Mouse (Mus musculus): ENCODE results near the gene Nckap5. TPM values are rescaled to one million over a fixed set of nuclear protein-coding genes. Genes with fewer than 3 reads are reported as not detected.

Gene Nckap5
- polyA plus RNA-seq, 1 experiment = 3.1 TPM

- H3K4me3 ChIP-seq (ENCODE audit: insufficient read depth, low read depth, low read length) = no peak within 1 kb of the TSS
- no peak for DNase-seq
- no peak for TF ChIP-seq CTCF (conservative IDR thresholded peaks at IDR 0.05; ENCODE audit: insufficient read depth, insufficient read length, low read depth, low read length)
- no peaks in the 10 kb centered on the region for H3K36me3 ChIP-seq (ENCODE audit: control insufficient read depth, insufficient read depth, low read length)
- H3K27ac ChIP-seq (ENCODE audit: insufficient read depth, low read depth, low read length) = no peak within 1 kb of the TSS
- peaks cover 3% of the 10 kb centered on the region; the same call in 1 of the 2 replicates for H3K27me3 ChIP-seq (replicated peaks; ENCODE audit: control insufficient read depth, insufficient read depth, low read length)
- 11% methylated on average over 30 of the region's 30 CpGs for WGBS
- H3K4me1 ChIP-seq (ENCODE audit: control insufficient read depth, insufficient read depth, low read length) = no peaks in the 10 kb centered on the region
Observed at GRCm38 (mm10) chr1:125912601-125913600, 917.7 kb downstream of the Nckap5 start, which contains the start of gene Lypd1. Lypd1 (minus strand) TSS chr1:125913101.

- no peak for DNase-seq
- TF ChIP-seq POLR2A (IDR thresholded peaks at IDR 0.05; ENCODE audit: low read depth, low read length) (no peak), CTCF (conservative IDR thresholded peaks at IDR 0.05; ENCODE audit: insufficient read depth, insufficient read length, low read depth, low read length) (no peak)
- under 1% methylated on average over 43 of the region's 43 CpGs for WGBS
Observed at GRCm38 (mm10) chr1:125911901-125912445, 918.6 kb downstream of the Nckap5 start.

GRCm38 (mm10) chr1:125911337-125911900 lies 919.2 kb downstream of the Nckap5 start:
- no peaks in the 10 kb centered on the region for H3K4me1 ChIP-seq (ENCODE audit: control insufficient read depth, insufficient read depth, low read length)
- DNase-seq = no peak
- H3K4me3 ChIP-seq (ENCODE audit: insufficient read depth, low read depth, low read length) = peak overlapping the region; percentile 15
- H3K27ac ChIP-seq (ENCODE audit: insufficient read depth, low read depth, low read length) = no peak overlapping the region
- H3K27me3 ChIP-seq (replicated peaks; ENCODE audit: control insufficient read depth, insufficient read depth, low read length) = peaks cover 3% of the 10 kb centered on the region; the same call in 1 of the 2 replicates
- TF ChIP-seq CTCF (conservative IDR thresholded peaks at IDR 0.05; ENCODE audit: insufficient read depth, insufficient read length, low read depth, low read length) = no peak
- no peak for TF ChIP-seq POLR2A (IDR thresholded peaks at IDR 0.05; ENCODE audit: low read depth, low read length)
- no peaks in the 10 kb centered on the region for H3K36me3 ChIP-seq (ENCODE audit: control insufficient read depth, insufficient read depth, low read length)
- under 1% methylated on average over 35 of the region's 35 CpGs for WGBS

More at GRCm38 (mm10) chr1:125911901-125912445, 918.6 kb downstream of the Nckap5 start:
- H3K36me3 ChIP-seq (ENCODE audit: control insufficient read depth, insufficient read depth, low read length) = no peaks in the 10 kb centered on the region
- H3K4me1 ChIP-seq (ENCODE audit: control insufficient read depth, insufficient read depth, low read length) = no peaks in the 10 kb centered on the region
- no peak overlapping the region for H3K27ac ChIP-seq (ENCODE audit: insufficient read depth, low read depth, low read length)
- no peak overlapping the region; the same call in 1 of the 2 replicates for H3K4me3 ChIP-seq (ENCODE audit: insufficient read depth, low read depth, low read length)
- H3K27me3 ChIP-seq (replicated peaks; ENCODE audit: control insufficient read depth, insufficient read depth, low read length) = peaks cover 3% of the 10 kb centered on the region; the same call in 1 of the 2 replicates

- no peak for DNase-seq
- Histone ChIP-seq H3K4me1 (ENCODE audit: control insufficient read depth, insufficient read depth, low read length) (no peaks in the 10 kb centered on the region), H3K27ac (ENCODE audit: insufficient read depth, low read depth, low read length) (no peak overlapping the region), H3K36me3 (ENCODE audit: control insufficient read depth, insufficient read depth, low read length) (no peaks in the 10 kb centered on the region), H3K27me3 (replicated peaks; ENCODE audit: control insufficient read depth, insufficient read depth, low read length) (peaks cover 3% of the 10 kb centered on the region; the same call in 1 of the 2 replicates), H3K4me3 (ENCODE audit: insufficient read depth, low read depth, low read length) (no peak overlapping the region)
- TF ChIP-seq CTCF (conservative IDR thresholded peaks at IDR 0.05; ENCODE audit: insufficient read depth, insufficient read length, low read depth, low read length) (no peak), POLR2A (IDR thresholded peaks at IDR 0.05; ENCODE audit: low read depth, low read length) (no peak)
- under 1% methylated on average over 9 of the region's 9 CpGs for WGBS
Observed at GRCm38 (mm10) chr1:125910871-125911265, 919.7 kb downstream of the Nckap5 start.

GRCm38 (mm10) chr1:125910211-125910870 lies 920.3 kb downstream of the Nckap5 start:
- DNase-seq = no peak
- TF ChIP-seq POLR2A (IDR thresholded peaks at IDR 0.05; ENCODE audit: low read depth, low read length) (no peak), CTCF (conservative IDR thresholded peaks at IDR 0.05; ENCODE audit: insufficient read depth, insufficient read length, low read depth, low read length) (no peak)
- 7% methylated on average over 14 of the region's 14 CpGs for WGBS
- H3K4me1 ChIP-seq (ENCODE audit: control insufficient read depth, insufficient read depth, low read length) = no peaks in the 10 kb centered on the region
- H3K36me3 ChIP-seq (ENCODE audit: control insufficient read depth, insufficient read depth, low read length) = no peaks in the 10 kb centered on the region
- H3K4me3 ChIP-seq (ENCODE audit: insufficient read depth, low read depth, low read length) = no peak overlapping the region
- peaks cover 3% of the 10 kb centered on the region; the same call in 1 of the 2 replicates for H3K27me3 ChIP-seq (replicated peaks; ENCODE audit: control insufficient read depth, insufficient read depth, low read length)
- no peak overlapping the region for H3K27ac ChIP-seq (ENCODE audit: insufficient read depth, low read depth, low read length)

- TF ChIP-seq POLR2A (IDR thresholded peaks at IDR 0.05; ENCODE audit: low read depth, low read length) (no peak), CTCF (conservative IDR thresholded peaks at IDR 0.05; ENCODE audit: insufficient read depth, insufficient read length, low read depth, low read length) (no peak)
- WGBS = 92% methylated on average over 9 of the region's 9 CpGs
Observed at GRCm38 (mm10) chr1:125893158-125893557, 937.4 kb downstream of the Nckap5 start.

More at GRCm38 (mm10) chr1:125893158-125893557, 937.4 kb downstream of the Nckap5 start:
- no peaks in the 10 kb centered on the region for H3K27me3 ChIP-seq (replicated peaks; ENCODE audit: control insufficient read depth, insufficient read depth, low read length)
- H3K4me1 ChIP-seq (ENCODE audit: control insufficient read depth, insufficient read depth, low read length) = no peaks in the 10 kb centered on the region
- no peak overlapping the region for H3K4me3 ChIP-seq (ENCODE audit: insufficient read depth, low read depth, low read length)
- no peak overlapping the region for H3K27ac ChIP-seq (ENCODE audit: insufficient read depth, low read depth, low read length)
- no peak for DNase-seq
- H3K36me3 ChIP-seq (ENCODE audit: control insufficient read depth, insufficient read depth, low read length) = no peaks in the 10 kb centered on the region
